In genomic region chr10:128408591-128409535, GRCm38 (mm10) we compare ENCODE assay signal across 8 mouse cellular contexts. TPM values are rescaled to one million over a fixed set of nuclear protein-coding genes. Genes with fewer than 3 reads are reported as not detected.
DNase-seq lines count a peak whose midpoint lies in the region; ATAC-seq and TF ChIP-seq lines count a peak whose summit lies in the region.

No protein-coding gene starts in this region.

- peaks cover 7% of the 10 kb centered on the region; the same call in 1 of the 2 replicates for H3K79me2 ChIP-seq in liver, adult 2 months (ENCODE audit: control insufficient read depth, insufficient read depth, low read length)

- no peak; the same call in 1 of the 2 replicates for ATAC-seq in embryonic facial prominence, embryonic 12.5 days (ENCODE audit: insufficient number of reproducible peaks, insufficient read depth, low FRiP score, low TSS enrichment)
- ATAC-seq in intestine, embryonic 16.5 days: peak; percentile 1; the same call in 1 of the 2 replicates
- peak; percentile 49 for ATAC-seq in neural tube, embryonic 13.5 days (ENCODE audit: low read depth)

- intact Hi-C loops in gastrocnemius, adult 2 months (cut with DNase I): no loop called here

- 0 out of 2 replicates have a peak, but pooled peaks cover 2% of the 10 kb centered on the region for H3K36me3 ChIP-seq in ES-Bruce4 (ENCODE audit: control insufficient read depth, insufficient read depth, low read length, poor library complexity, severe bottlenecking)
- H3K36me3 ChIP-seq in embryonic facial prominence, embryonic 12.5 days: peaks cover 9% of the 10 kb centered on the region
- H3K36me3 ChIP-seq in intestine, embryonic 16.5 days (ENCODE audit: control insufficient read depth, insufficient read depth, low read length): no peaks in the 10 kb centered on the region; the same call in 1 of the 2 replicates
- no peaks in the 10 kb centered on the region; the same call in 1 of the 2 replicates for H3K36me3 ChIP-seq in liver, adult 2 months (ENCODE audit: control insufficient read depth, insufficient read depth, low read length)
- peaks cover 30% of the 10 kb centered on the region for H3K36me3 ChIP-seq in neural tube, embryonic 13.5 days

- TF ChIP-seq EP300 in ES-Bruce4 (IDR thresholded peaks at IDR 0.05; ENCODE audit: insufficient read depth, low read depth, low read length): no peak

- peaks cover 1% of the 10 kb centered on the region for H3K4me1 ChIP-seq in ES-Bruce4 (ENCODE audit: control insufficient read depth, insufficient read depth, low read length)
- H3K4me1 ChIP-seq in embryonic facial prominence, embryonic 12.5 days: peaks cover 29% of the 10 kb centered on the region
- peaks cover 27% of the 10 kb centered on the region for H3K4me1 ChIP-seq in intestine, embryonic 16.5 days (ENCODE audit: control insufficient read depth, insufficient read depth, low read length)
- H3K4me1 ChIP-seq in liver, adult 2 months (ENCODE audit: control insufficient read depth, insufficient read depth, low read length): peaks cover 15% of the 10 kb centered on the region
- H3K4me1 ChIP-seq in neural tube, embryonic 13.5 days (replicated peaks): peaks cover 44% of the 10 kb centered on the region

- peak overlapping the region; percentile 91 for H3K27ac ChIP-seq in gastrocnemius, adult 2 months
- H3K27ac ChIP-seq in ES-Bruce4 (ENCODE audit: insufficient read depth, low read length): no peak overlapping the region
- H3K27ac ChIP-seq in embryonic facial prominence, embryonic 12.5 days: peak overlapping the region; percentile 79
- H3K27ac ChIP-seq in intestine, embryonic 16.5 days (ENCODE audit: low read length): peak overlapping the region; percentile 80
- peak overlapping the region; percentile 17 for H3K27ac ChIP-seq in liver, adult 2 months (replicated peaks; ENCODE audit: insufficient read depth, low read depth, low read length)
- peak overlapping the region; percentile 90 for H3K27ac ChIP-seq in neural tube, embryonic 13.5 days (replicated peaks)

- H3K9ac ChIP-seq in ES-Bruce4 (ENCODE audit: low read depth, poor library complexity, severe bottlenecking): peak overlapping the region; percentile 79
- H3K9ac ChIP-seq in embryonic facial prominence, embryonic 12.5 days: peak overlapping the region; percentile 75
- H3K9ac ChIP-seq in intestine, embryonic 16.5 days (ENCODE audit: low read depth, low read length): peak overlapping the region; percentile 86
- H3K9ac ChIP-seq in liver, adult 2 months (ENCODE audit: low read depth, low read length): peak overlapping the region; percentile 81
- peak overlapping the region; percentile 86 for H3K9ac ChIP-seq in neural tube, embryonic 13.5 days

- no peaks in the 10 kb centered on the region for H3K9me3 ChIP-seq in ES-Bruce4 (replicated peaks; ENCODE audit: control insufficient read depth, insufficient read depth, low read length, poor library complexity, severe bottlenecking)
- H3K9me3 ChIP-seq in embryonic facial prominence, embryonic 12.5 days: no peaks in the 10 kb centered on the region
- no peaks in the 10 kb centered on the region for H3K9me3 ChIP-seq in intestine, embryonic 16.5 days (ENCODE audit: control insufficient read depth, low read length)
- H3K9me3 ChIP-seq in neural tube, embryonic 13.5 days: no peaks in the 10 kb centered on the region

- no peak for TF ChIP-seq POLR2A in ES-Bruce4 (IDR thresholded peaks at IDR 0.05; ENCODE audit: insufficient read depth, low read length)
- no peak for TF ChIP-seq POLR2A in liver, adult 2 months (IDR thresholded peaks at IDR 0.05; ENCODE audit: extremely low read depth, insufficient read depth, low read length)

- H3K4me2 ChIP-seq in embryonic facial prominence, embryonic 12.5 days (replicated peaks): peak overlapping the region; percentile 82
- H3K4me2 ChIP-seq in intestine, embryonic 16.5 days (ENCODE audit: low read depth, low read length): peak overlapping the region; percentile 95
- H3K4me2 ChIP-seq in neural tube, embryonic 13.5 days: peak overlapping the region; percentile 83

- 19% methylated on average over 35 of the region's 35 CpGs for WGBS in embryonic facial prominence, embryonic 12.5 days
- 18% methylated on average over 35 of the region's 35 CpGs for WGBS in intestine, embryonic 16.5 days
- WGBS in liver, adult 2 months: 19% methylated on average over 35 of the region's 35 CpGs
- 18% methylated on average over 35 of the region's 35 CpGs for WGBS in neural tube, embryonic 13.5 days

- H3K27me3 ChIP-seq in ES-Bruce4 (ENCODE audit: control insufficient read depth, insufficient read depth, low read length, poor library complexity, severe bottlenecking): no peaks in the 10 kb centered on the region
- H3K27me3 ChIP-seq in embryonic facial prominence, embryonic 12.5 days: no peaks in the 10 kb centered on the region
- no peaks in the 10 kb centered on the region for H3K27me3 ChIP-seq in intestine, embryonic 16.5 days (replicated peaks; ENCODE audit: control insufficient read depth, insufficient read depth, low read length)
- no peaks in the 10 kb centered on the region for H3K27me3 ChIP-seq in liver, adult 2 months (ENCODE audit: control insufficient read depth, insufficient read depth, low read length)
- H3K27me3 ChIP-seq in neural tube, embryonic 13.5 days: no peaks in the 10 kb centered on the region

- DNase-seq in gastrocnemius, adult 2 months: no peak
- DNase-seq in gastrocnemius, postnatal 10 days: no peak
- no peak for DNase-seq in liver, adult 2 months (ENCODE audit: extremely low read depth, low read depth, low spot score)
- no peak for DNase-seq in adipocyte (ENCODE audit: low spot score)

- TF ChIP-seq CTCF in gastrocnemius, adult 2 months (IDR thresholded peaks at IDR 0.05): no peak
- no peak for TF ChIP-seq CTCF in ES-Bruce4 (IDR thresholded peaks at IDR 0.05; ENCODE audit: low read depth, low read length)
- no peak for TF ChIP-seq CTCF in liver, adult 2 months (IDR thresholded peaks at IDR 0.05; ENCODE audit: low read depth, low read length)

- H3K4me3 ChIP-seq in gastrocnemius, adult 2 months: peak overlapping the region; percentile 70
- peak overlapping the region; percentile 89 for H3K4me3 ChIP-seq in ES-Bruce4 (ENCODE audit: low read depth, low read length)
- H3K4me3 ChIP-seq in embryonic facial prominence, embryonic 12.5 days: peak overlapping the region; percentile 93
- H3K4me3 ChIP-seq in intestine, embryonic 16.5 days (ENCODE audit: low read length): peak overlapping the region; percentile 95
- peak overlapping the region; percentile 84 for H3K4me3 ChIP-seq in liver, adult 2 months (ENCODE audit: insufficient read depth, low read depth, low read length)
- H3K4me3 ChIP-seq in neural tube, embryonic 13.5 days: peak overlapping the region; percentile 92

RNA-seq across cellular contexts. Expression of gene Nabp2, which starts 2.4 kb away (rescaled TPM):
- total RNA-seq in gastrocnemius, adult 2 months (2021): 10 to 100 TPM; 56.7 to 59.0 TPM
- 10 to 100 TPM; 50.7 to 51.3 TPM for total RNA-seq in gastrocnemius, postnatal 10 days (2021)
- polyA plus RNA-seq in ES-Bruce4 (2011; ENCODE audit: insufficient read depth, insufficient read length, low read depth, missing spikeins): 79.3 and 82.9 TPM in 2 replicates
- polyA plus RNA-seq in embryonic facial prominence, embryonic 12.5 days (2016; fragmentation: Nextera tagmentation; extraction: Ambion mirVana): 67.6 and 70.1 TPM in 2 replicates
- 104 TPM in 2 replicates for polyA plus RNA-seq in intestine, embryonic 16.5 days (2015; fragmentation: Nextera tagmentation; extraction: Ambion mirVana)
- 12.9 and 17.0 TPM in 2 replicates for total RNA-seq in liver, adult 2 months (2014; rRNA removed)
- 22.3 and 27.9 TPM in 2 replicates for polyA plus RNA-seq in liver, adult 2 months (2012; rRNA removed)
- 124 and 129 TPM in 2 replicates for polyA plus RNA-seq in neural tube, embryonic 13.5 days (2015; fragmentation: Nextera tagmentation; extraction: Ambion mirVana)

RNA-seq across cellular contexts. Expression of gene Rnf41, which starts 2.6 kb away (rescaled TPM):
- total RNA-seq in gastrocnemius, adult 2 months (2021): 10 to 100 TPM; 13.3 to 13.4 TPM
- 10 to 100 TPM; 16.4 to 19.1 TPM for total RNA-seq in gastrocnemius, postnatal 10 days (2021)
- polyA plus RNA-seq in ES-Bruce4 (2011; ENCODE audit: insufficient read depth, insufficient read length, low read depth, missing spikeins): 33.3 and 37.4 TPM in 2 replicates
- polyA plus RNA-seq in embryonic facial prominence, embryonic 12.5 days (2016; fragmentation: Nextera tagmentation; extraction: Ambion mirVana): 44.5 and 50.5 TPM in 2 replicates
- polyA plus RNA-seq in intestine, embryonic 16.5 days (2015; fragmentation: Nextera tagmentation; extraction: Ambion mirVana): 43.2 and 43.3 TPM in 2 replicates
- total RNA-seq in liver, adult 2 months (2014; rRNA removed): 5.1 and 6.6 TPM in 2 replicates
- polyA plus RNA-seq in liver, adult 2 months (2012; rRNA removed): 5.9 TPM in 2 replicates
- 73.4 and 74.3 TPM in 2 replicates for polyA plus RNA-seq in neural tube, embryonic 13.5 days (2015; fragmentation: Nextera tagmentation; extraction: Ambion mirVana)

RNA-seq across cellular contexts. Expression of gene Slc39a5, which starts 7.8 kb away (rescaled TPM):
- not detected for total RNA-seq in gastrocnemius, adult 2 months (2021)
- not detected for total RNA-seq in gastrocnemius, postnatal 10 days (2021)
- 0.31 TPM in 1 of 2 replicates, not detected in the other for polyA plus RNA-seq in ES-Bruce4 (2011; ENCODE audit: insufficient read depth, insufficient read length, low read depth, missing spikeins)
- polyA plus RNA-seq in embryonic facial prominence, embryonic 12.5 days (2016; fragmentation: Nextera tagmentation; extraction: Ambion mirVana): 0.33 TPM in 1 of 2 replicates, not detected in the other
- 207 and 242 TPM in 2 replicates for polyA plus RNA-seq in intestine, embryonic 16.5 days (2015; fragmentation: Nextera tagmentation; extraction: Ambion mirVana)
- total RNA-seq in liver, adult 2 months (2014; rRNA removed): 2.4 and 3.2 TPM in 2 replicates
- 2.0 and 8.9 TPM in 2 replicates for polyA plus RNA-seq in liver, adult 2 months (2012; rRNA removed)
- not detected in 2 replicates for polyA plus RNA-seq in neural tube, embryonic 13.5 days (2015; fragmentation: Nextera tagmentation; extraction: Ambion mirVana)

RNA-seq across cellular contexts. Expression of gene Ankrd52, which starts 31.9 kb away (rescaled TPM):
- 10 to 100 TPM; 46.7 to 58.9 TPM for total RNA-seq in gastrocnemius, adult 2 months (2021)
- total RNA-seq in gastrocnemius, postnatal 10 days (2021): 10 to 100 TPM; 47.3 to 50.9 TPM
- polyA plus RNA-seq in ES-Bruce4 (2011; ENCODE audit: insufficient read depth, insufficient read length, low read depth, missing spikeins): 28.8 and 29.0 TPM in 2 replicates
- 14.8 and 15.4 TPM in 2 replicates for polyA plus RNA-seq in embryonic facial prominence, embryonic 12.5 days (2016; fragmentation: Nextera tagmentation; extraction: Ambion mirVana)
- polyA plus RNA-seq in intestine, embryonic 16.5 days (2015; fragmentation: Nextera tagmentation; extraction: Ambion mirVana): 6.7 and 7.2 TPM in 2 replicates
- total RNA-seq in liver, adult 2 months (2014; rRNA removed): 5.6 and 9.3 TPM in 2 replicates
- polyA plus RNA-seq in liver, adult 2 months (2012; rRNA removed): 11.8 and 14.8 TPM in 2 replicates
- 9.5 and 12.1 TPM in 2 replicates for polyA plus RNA-seq in neural tube, embryonic 13.5 days (2015; fragmentation: Nextera tagmentation; extraction: Ambion mirVana)

RNA-seq across cellular contexts. Expression of gene Coq10a, which starts 40.1 kb away (rescaled TPM):
- 100 to 1,000 TPM; 447 to 542 TPM for total RNA-seq in gastrocnemius, adult 2 months (2021)
- total RNA-seq in gastrocnemius, postnatal 10 days (2021): 100 to 1,000 TPM; 170 to 198 TPM
- polyA plus RNA-seq in ES-Bruce4 (2011; ENCODE audit: insufficient read depth, insufficient read length, low read depth, missing spikeins): 18.7 and 20.2 TPM in 2 replicates
- polyA plus RNA-seq in embryonic facial prominence, embryonic 12.5 days (2016; fragmentation: Nextera tagmentation; extraction: Ambion mirVana): 15.0 and 17.9 TPM in 2 replicates
- 2.5 and 3.3 TPM in 2 replicates for polyA plus RNA-seq in intestine, embryonic 16.5 days (2015; fragmentation: Nextera tagmentation; extraction: Ambion mirVana)
- 19.9 and 20.7 TPM in 2 replicates for total RNA-seq in liver, adult 2 months (2014; rRNA removed)
- polyA plus RNA-seq in liver, adult 2 months (2012; rRNA removed): 57.9 and 65.7 TPM in 2 replicates
- polyA plus RNA-seq in neural tube, embryonic 13.5 days (2015; fragmentation: Nextera tagmentation; extraction: Ambion mirVana): 34.9 and 41.0 TPM in 2 replicates

Comparison
In these comparisons a context has a peak if more than half of its experiments do, and no peak if none do; other contexts are left out.
1. RNA of gene Slc39a5, which starts 7.8 kb away (polyA plus RNA-seq): 207 to 242 TPM in intestine, embryonic 16.5 days; 2.0 to 8.9 TPM in liver, adult 2 months, 0.31 TPM in ES-Bruce4, not detected in neural tube, embryonic 13.5 days and 0.33 TPM in embryonic facial prominence, embryonic 12.5 days; every median in the first group is over 10 times any median in the second.
2. Peak in every context shown above with its lines, with median percentiles within 50 percentile points of each other: H3K4me3 ChIP-seq, H3K9ac ChIP-seq and H3K4me2 ChIP-seq.